Mouse (Mus musculus) erythroblast, adult 5-6 weeks (primary cell): ENCODE results near the gene Napa. TPM values are rescaled to one million over a fixed set of nuclear protein-coding genes. Genes with fewer than 3 reads are reported as not detected.

ENCODE experiments used
- total RNA-seq, 2 experiments: library from RNA; stranded (forward) in 1 of 2; stranded (reverse) in 1 of 2; fragments of 150-400 nt in 1 of 2; fragments of 200-764, 138-1000 nt in 1 of 2; gene quantifications; 2 replicates each; pipeline versions ENCODE4 v1.2.3 to v1.2.4; 2015 to 2017; ENCODE audit warnings: low replicate concordance in 2 of 2

The Napa gene
- total RNA-seq, 2 experiments from 2014 or later, result 82.2 to 149 TPM

Other genes starting within 250 kb of the Napa start
- not detected in 2 replicates for gene Crx, start 218.5 kb upstream of the Napa start, total RNA-seq (2015; ENCODE audit: low replicate concordance)
- gene Crx, start 218.5 kb upstream of the Napa start, total RNA-seq (2017; ENCODE audit: low replicate concordance), result not detected in 2 replicates
- not detected in 2 replicates for gene Crxos, start 215.8 kb upstream of the Napa start, total RNA-seq (2015; ENCODE audit: low replicate concordance)
- not detected in 2 replicates for gene Crxos, start 215.8 kb upstream of the Napa start, total RNA-seq (2017; ENCODE audit: low replicate concordance)
- 36.8 and 50.1 TPM in 2 replicates for gene Selenow, start 176.1 kb upstream of the Napa start, total RNA-seq (2015; ENCODE audit: low replicate concordance)
- 7.5 and 11.2 TPM in 2 replicates for gene Selenow, start 176.1 kb upstream of the Napa start, total RNA-seq (2017; ENCODE audit: low replicate concordance)
- gene Nop53, start 152.4 kb upstream of the Napa start, total RNA-seq (2015; ENCODE audit: low replicate concordance), result 14.6 and 17.3 TPM in 2 replicates
- 60.2 and 75.8 TPM in 2 replicates for gene Nop53, start 152.4 kb upstream of the Napa start, total RNA-seq (2017; ENCODE audit: low replicate concordance)
- 0.21 and 0.58 TPM in 2 replicates for gene Ehd2, start 130.9 kb upstream of the Napa start, total RNA-seq (2015; ENCODE audit: low replicate concordance)
- 0.09 and 0.14 TPM in 2 replicates for gene Ehd2, start 130.9 kb upstream of the Napa start, total RNA-seq (2017; ENCODE audit: low replicate concordance)
- 6.5 and 20.9 TPM in 2 replicates for gene Bicra, start 50.5 kb upstream of the Napa start, total RNA-seq (2015; ENCODE audit: low replicate concordance)
- gene Bicra, start 50.5 kb upstream of the Napa start, total RNA-seq (2017; ENCODE audit: low replicate concordance), result 0.14 and 2.2 TPM in 2 replicates
- not detected in 2 replicates for gene Zfp541, start 36.6 kb upstream of the Napa start, total RNA-seq (2015; ENCODE audit: low replicate concordance)
- 0.28 TPM in 1 of 2 replicates, not detected in the other for gene Zfp541, start 36.6 kb upstream of the Napa start, total RNA-seq (2017; ENCODE audit: low replicate concordance)
- 2.3 and 2.5 TPM in 2 replicates for gene Kptn, start 21.4 kb downstream of the Napa start, total RNA-seq (2015; ENCODE audit: low replicate concordance)
- 3.3 and 12.5 TPM in 2 replicates for gene Kptn, start 21.4 kb downstream of the Napa start, total RNA-seq (2017; ENCODE audit: low replicate concordance)
- not detected in 2 replicates for gene Slc8a2, start 31.4 kb downstream of the Napa start, total RNA-seq (2015; ENCODE audit: low replicate concordance)
- not detected in 2 replicates for gene Slc8a2, start 31.4 kb downstream of the Napa start, total RNA-seq (2017; ENCODE audit: low replicate concordance)
- gene Meis3, start 76.6 kb downstream of the Napa start, total RNA-seq (2015; ENCODE audit: low replicate concordance), result not detected in 2 replicates
- gene Meis3, start 76.6 kb downstream of the Napa start, total RNA-seq (2017; ENCODE audit: low replicate concordance), result 0.28 and 1.7 TPM in 2 replicates
- 1.5 and 13.1 TPM in 2 replicates for gene Dhx34, start 123.6 kb downstream of the Napa start, total RNA-seq (2015; ENCODE audit: low replicate concordance)
- 1.0 and 3.1 TPM in 2 replicates for gene Dhx34, start 123.6 kb downstream of the Napa start, total RNA-seq (2017; ENCODE audit: low replicate concordance)
- 3.3 and 6.3 TPM in 2 replicates for gene C5ar2, start 145.7 kb downstream of the Napa start, total RNA-seq (2015; ENCODE audit: low replicate concordance)
- gene C5ar2, start 145.7 kb downstream of the Napa start, total RNA-seq (2017; ENCODE audit: low replicate concordance), result 1.7 and 3.1 TPM in 2 replicates
- 7.7 and 15.7 TPM in 2 replicates for gene C5ar1, start 161.1 kb downstream of the Napa start, total RNA-seq (2015; ENCODE audit: low replicate concordance)
- 2.6 and 7.1 TPM in 2 replicates for gene C5ar1, start 161.1 kb downstream of the Napa start, total RNA-seq (2017; ENCODE audit: low replicate concordance)
- gene Inafm1, start 175.2 kb downstream of the Napa start, total RNA-seq (2015; ENCODE audit: low replicate concordance), result not detected in 2 replicates
- 2.0 and 4.3 TPM in 2 replicates for gene Inafm1, start 175.2 kb downstream of the Napa start, total RNA-seq (2017; ENCODE audit: low replicate concordance)
- gene Ccdc9, start 188.3 kb downstream of the Napa start, total RNA-seq (2015; ENCODE audit: low replicate concordance), result 2.5 and 9.4 TPM in 2 replicates
- gene Ccdc9, start 188.3 kb downstream of the Napa start, total RNA-seq (2017; ENCODE audit: low replicate concordance), result 17.7 and 30.0 TPM in 2 replicates
- gene Bbc3, start 209.9 kb downstream of the Napa start, total RNA-seq (2015; ENCODE audit: low replicate concordance), result 2.3 TPM in 1 of 2 replicates, not detected in the other
- 1.5 and 7.5 TPM in 2 replicates for gene Bbc3, start 209.9 kb downstream of the Napa start, total RNA-seq (2017; ENCODE audit: low replicate concordance)